Mouse (Mus musculus): ENCODE results near the gene Fshr. TPM values are rescaled to one million over a fixed set of nuclear protein-coding genes. Genes with fewer than 3 reads are reported as not detected.

Fshr gene
- polyA plus RNA-seq, 1 experiment from 2014 or later: not detected

DNA sequence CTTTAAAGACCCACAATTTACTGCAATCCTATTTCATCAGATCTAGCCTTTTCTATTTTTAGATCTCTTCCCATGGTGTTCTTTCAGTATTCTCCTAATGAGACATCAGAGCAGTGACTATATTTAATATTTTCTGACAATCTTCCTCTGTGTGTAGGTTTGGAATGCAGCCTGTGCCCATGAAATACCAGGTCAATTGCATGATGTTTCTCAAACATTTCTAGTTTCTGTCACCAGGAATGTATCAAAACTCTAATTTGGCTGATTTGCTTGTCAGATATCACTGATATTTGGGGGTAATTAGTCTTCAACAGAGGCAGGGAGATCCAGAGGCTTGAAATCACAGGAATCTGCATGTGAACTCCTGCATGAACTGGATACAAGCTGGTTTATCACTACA, 186.8 kb downstream of the Fshr start:
- H3K4me3 ChIP-seq: no peak overlapping the region
- no peaks in the 10 kb centered on the region for H3K36me3 ChIP-seq (replicated peaks)
- no peak overlapping the region for H3K27ac ChIP-seq
- H3K27me3 ChIP-seq (ENCODE audit: poor library complexity, severe bottlenecking): no peaks in the 10 kb centered on the region
- no peaks in the 10 kb centered on the region for H3K4me1 ChIP-seq
- DNase-seq (ENCODE audit: extremely low spot score, low spot score): no peak
- H3K9me3 ChIP-seq: no peaks in the 10 kb centered on the region

DNA sequence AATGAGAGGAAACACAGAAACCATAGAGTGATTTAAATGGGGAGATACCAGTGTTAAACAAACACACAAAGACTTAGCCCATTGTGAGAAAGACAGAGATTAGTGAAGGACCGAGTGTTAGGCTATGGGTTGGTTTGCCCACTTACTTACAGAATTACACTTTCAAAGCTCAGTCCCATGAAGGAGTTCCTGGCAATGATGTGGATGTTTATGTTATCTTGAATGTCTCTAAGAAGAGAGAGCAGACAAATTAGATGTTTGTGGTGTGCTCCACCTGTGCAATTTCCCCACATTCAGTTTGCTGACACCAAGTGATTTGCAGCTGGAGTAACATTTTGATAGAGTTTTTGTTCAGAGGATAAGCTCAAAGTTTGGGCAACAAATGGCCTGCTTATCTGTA, 191.4 kb downstream of the Fshr start:
- Histone ChIP-seq H3K27me3 (ENCODE audit: poor library complexity, severe bottlenecking) (no peaks in the 10 kb centered on the region), H3K4me3 (no peak overlapping the region), H3K4me1 (no peaks in the 10 kb centered on the region), H3K27ac (no peak overlapping the region), H3K9me3 (no peaks in the 10 kb centered on the region), H3K36me3 (replicated peaks) (no peaks in the 10 kb centered on the region)
- 84% methylated on average over 1 of the region's 1 CpGs for WGBS
- DNase-seq (ENCODE audit: extremely low spot score, low spot score): no peak

GRCm38 (mm10) chr17:89008680-89009079, 191.8 kb downstream of the Fshr start:
- Histone ChIP-seq H3K4me1 (no peaks in the 10 kb centered on the region), H3K27me3 (ENCODE audit: poor library complexity, severe bottlenecking) (no peaks in the 10 kb centered on the region), H3K9me3 (no peaks in the 10 kb centered on the region), H3K36me3 (replicated peaks) (no peaks in the 10 kb centered on the region), H3K4me3 (no peak overlapping the region), H3K27ac (no peak overlapping the region)
- WGBS: 93% methylated on average over 7 of the region's 7 CpGs
- no peak for DNase-seq (ENCODE audit: extremely low spot score, low spot score)

- Histone ChIP-seq H3K36me3 (replicated peaks) (no peaks in the 10 kb centered on the region), H3K4me1 (no peaks in the 10 kb centered on the region), H3K4me3 (no peak overlapping the region), H3K27ac (no peak overlapping the region), H3K27me3 (ENCODE audit: poor library complexity, severe bottlenecking) (no peaks in the 10 kb centered on the region), H3K9me3 (no peaks in the 10 kb centered on the region)
- 85% methylated on average over 5 of the region's 5 CpGs for WGBS
- no peak for DNase-seq (ENCODE audit: extremely low spot score, low spot score)
Measured at GRCm38 (mm10) chr17:89005959-89006358, 194.5 kb downstream of the Fshr start.

- H3K27me3 ChIP-seq (ENCODE audit: poor library complexity, severe bottlenecking): no peaks in the 10 kb centered on the region
- H3K4me1 ChIP-seq: no peaks in the 10 kb centered on the region
- no peak overlapping the region for H3K4me3 ChIP-seq
- H3K27ac ChIP-seq: no peak overlapping the region
- no peak for DNase-seq (ENCODE audit: extremely low spot score, low spot score)
- H3K9me3 ChIP-seq: no peaks in the 10 kb centered on the region
- H3K36me3 ChIP-seq (replicated peaks): no peaks in the 10 kb centered on the region
Measured at GRCm38 (mm10) chr17:88999907-89000306, 200.6 kb downstream of the Fshr start.

DNA sequence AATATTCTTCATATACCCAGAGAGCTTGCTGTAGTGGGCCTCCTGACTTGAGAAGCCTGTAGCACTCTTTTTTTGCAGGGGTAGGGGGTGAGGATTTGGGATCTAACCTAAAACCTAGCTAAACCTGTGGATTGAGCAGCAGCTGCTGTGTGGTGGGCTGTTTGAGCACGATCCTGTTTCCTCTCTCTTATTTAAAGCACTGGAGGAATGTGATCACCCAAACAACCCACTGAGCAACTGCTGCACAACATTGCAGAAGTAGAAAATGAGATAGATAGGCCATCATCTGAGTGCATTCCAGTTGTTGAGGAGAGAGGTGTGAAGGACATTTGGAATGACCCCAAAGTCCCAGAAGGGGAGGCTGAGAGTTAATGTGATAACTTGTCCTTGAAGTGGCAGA, 202.2 kb downstream of the Fshr start:
- no peaks in the 10 kb centered on the region for H3K9me3 ChIP-seq
- no peak overlapping the region for H3K4me3 ChIP-seq
- WGBS: 83% methylated on average over 1 of the region's 1 CpGs
- H3K27me3 ChIP-seq (ENCODE audit: poor library complexity, severe bottlenecking): no peaks in the 10 kb centered on the region
- no peaks in the 10 kb centered on the region for H3K4me1 ChIP-seq
- DNase-seq (ENCODE audit: extremely low spot score, low spot score): no peak
- H3K27ac ChIP-seq: no peak overlapping the region
- no peaks in the 10 kb centered on the region for H3K36me3 ChIP-seq (replicated peaks)

GRCm38 (mm10) chr17:88991238-88991637, 209.2 kb downstream of the Fshr start:
- Histone ChIP-seq H3K4me3 (no peak overlapping the region), H3K9me3 (no peaks in the 10 kb centered on the region), H3K36me3 (replicated peaks) (no peaks in the 10 kb centered on the region), H3K4me1 (no peaks in the 10 kb centered on the region), H3K27ac (no peak overlapping the region), H3K27me3 (ENCODE audit: poor library complexity, severe bottlenecking) (no peaks in the 10 kb centered on the region)
- WGBS: 92% methylated on average over 4 of the region's 4 CpGs
- DNase-seq (ENCODE audit: extremely low spot score, low spot score): no peak

DNA sequence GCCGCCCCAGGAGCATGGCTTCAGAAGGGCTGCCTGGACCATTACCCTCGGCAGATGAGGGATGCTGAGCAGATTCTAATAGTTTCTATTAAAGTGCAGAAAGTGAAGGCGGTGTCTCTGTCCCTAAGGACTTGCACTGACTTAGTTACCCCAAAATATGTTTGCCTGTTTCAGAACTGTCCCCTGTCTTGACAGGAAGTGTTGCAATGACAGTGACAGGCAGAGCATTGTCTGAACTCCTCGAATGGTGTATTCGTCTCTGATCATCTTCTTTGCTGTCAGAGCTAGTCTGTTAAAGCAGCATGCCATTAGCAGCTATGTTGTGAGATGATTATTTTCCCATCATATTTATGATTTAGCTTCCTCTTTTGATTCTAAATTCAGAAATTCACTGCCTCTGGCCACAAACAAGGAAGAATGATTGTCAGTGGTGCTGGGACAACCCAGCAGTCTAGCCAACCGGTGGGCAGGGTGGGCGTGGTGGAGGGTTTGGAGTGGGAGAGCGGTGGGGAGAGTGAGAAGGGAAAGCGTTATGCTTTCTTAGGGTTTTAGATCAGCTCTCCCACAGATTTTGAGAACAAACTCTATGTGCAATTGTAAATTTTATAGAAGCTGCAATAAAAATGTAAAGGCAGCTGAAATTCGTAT, 219.6 kb downstream of the Fshr start:
- Histone ChIP-seq H3K4me1 (no peaks in the 10 kb centered on the region), H3K27me3 (ENCODE audit: poor library complexity, severe bottlenecking) (no peaks in the 10 kb centered on the region), H3K27ac (no peak overlapping the region), H3K36me3 (replicated peaks) (no peaks in the 10 kb centered on the region), H3K4me3 (no peak overlapping the region), H3K9me3 (no peaks in the 10 kb centered on the region)
- WGBS: 89% methylated on average over 10 of the region's 10 CpGs
- no peak for DNase-seq (ENCODE audit: extremely low spot score, low spot score)

DNA sequence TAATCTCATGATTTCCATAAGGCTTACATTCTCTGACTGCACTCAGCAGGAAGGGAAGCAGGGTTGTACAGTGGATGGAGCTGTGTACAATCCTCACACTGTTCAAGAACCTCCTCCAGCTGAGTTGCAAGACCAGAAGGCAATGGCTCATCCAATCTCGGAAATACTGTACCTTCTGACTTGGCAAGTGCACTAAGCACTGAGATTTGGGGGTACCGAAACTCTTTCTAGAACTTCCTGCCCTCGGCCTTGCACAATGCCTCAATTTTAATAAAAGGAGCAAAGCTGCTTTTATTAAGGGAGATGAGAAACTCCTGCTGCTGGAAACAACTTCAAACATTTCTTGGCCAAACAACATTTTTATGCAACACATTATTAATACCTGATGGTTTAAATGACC, 225.9 kb downstream of the Fshr start:
- Histone ChIP-seq H3K9me3 (no peaks in the 10 kb centered on the region), H3K4me1 (no peaks in the 10 kb centered on the region), H3K27ac (no peak overlapping the region), H3K36me3 (replicated peaks) (no peaks in the 10 kb centered on the region), H3K27me3 (ENCODE audit: poor library complexity, severe bottlenecking) (no peaks in the 10 kb centered on the region), H3K4me3 (no peak overlapping the region)
- DNase-seq (ENCODE audit: extremely low spot score, low spot score): no peak
- 93% methylated on average over 3 of the region's 3 CpGs for WGBS

GRCm38 (mm10) chr17:88966028-88966427, 234.4 kb downstream of the Fshr start:
- Histone ChIP-seq H3K9me3 (no peaks in the 10 kb centered on the region), H3K27me3 (ENCODE audit: poor library complexity, severe bottlenecking) (no peaks in the 10 kb centered on the region), H3K36me3 (replicated peaks) (no peaks in the 10 kb centered on the region), H3K4me1 (no peaks in the 10 kb centered on the region), H3K4me3 (no peak overlapping the region), H3K27ac (no peak overlapping the region)
- DNase-seq (ENCODE audit: extremely low spot score, low spot score): no peak
- 80% methylated on average over 3 of the region's 3 CpGs for WGBS

- no peak for DNase-seq (ENCODE audit: extremely low spot score, low spot score)
- Histone ChIP-seq H3K36me3 (replicated peaks) (no peaks in the 10 kb centered on the region), H3K4me1 (peaks cover 5% of the 10 kb centered on the region; the same call in 1 of the 2 replicates), H3K4me3 (no peak overlapping the region), H3K27me3 (ENCODE audit: poor library complexity, severe bottlenecking) (no peaks in the 10 kb centered on the region), H3K27ac (no peak overlapping the region), H3K9me3 (no peaks in the 10 kb centered on the region)
- WGBS: 55% methylated on average over 5 of the region's 5 CpGs
Measured at GRCm38 (mm10) chr17:88954011-88954410, 246.5 kb downstream of the Fshr start.

GRCm38 (mm10) chr17:88938153-88938681, 262.3 kb downstream of the Fshr start:
- DNase-seq (ENCODE audit: extremely low spot score, low spot score): peak; percentile 37
- 22% methylated on average over 4 of the region's 4 CpGs for WGBS
- Histone ChIP-seq H3K27ac (peak overlapping the region; percentile 53), H3K4me3 (no peak overlapping the region), H3K36me3 (replicated peaks) (no peaks in the 10 kb centered on the region), H3K4me1 (peaks cover 27% of the 10 kb centered on the region), H3K9me3 (no peaks in the 10 kb centered on the region; the same call in 1 of the 2 replicates), H3K27me3 (ENCODE audit: poor library complexity, severe bottlenecking) (no peaks in the 10 kb centered on the region)

DNA sequence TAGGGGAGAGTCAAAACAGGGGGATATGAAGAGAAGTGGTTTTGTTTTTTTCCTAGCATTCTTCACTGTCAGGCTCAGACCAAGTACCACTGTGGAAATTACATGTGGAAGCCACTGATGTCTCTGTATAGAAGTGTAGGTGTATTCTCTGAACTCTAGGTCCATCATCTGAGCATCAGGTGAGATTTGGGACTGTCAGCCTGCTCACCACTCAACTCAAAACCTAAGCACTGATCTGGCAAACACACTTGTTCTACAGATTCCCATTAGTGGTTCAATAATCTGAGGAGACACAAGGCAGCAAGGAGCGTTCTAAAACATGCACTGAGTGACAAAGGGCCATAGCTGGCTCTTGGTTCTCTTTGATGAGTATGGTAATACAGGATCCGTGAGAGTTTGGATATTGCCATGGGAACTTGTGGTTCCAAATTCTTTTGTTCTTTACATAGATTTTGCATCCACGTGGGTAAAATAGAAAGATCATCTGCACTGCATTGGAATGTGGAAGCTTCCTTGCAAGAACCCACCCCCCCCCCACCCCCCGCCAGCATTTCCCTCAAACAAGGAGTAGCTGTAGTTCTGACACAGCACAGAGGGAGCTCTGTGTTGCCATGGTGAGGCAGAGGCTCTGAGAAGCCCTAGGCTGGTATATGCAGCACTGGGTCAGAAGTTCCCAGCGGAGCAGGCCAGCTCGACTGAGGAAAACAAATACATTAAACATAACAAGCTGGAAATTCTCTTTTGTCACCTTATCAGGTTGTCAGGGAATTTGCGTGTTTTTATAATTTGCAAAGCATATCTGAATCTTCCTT, 262.9 kb downstream of the Fshr start:
- peaks cover 27% of the 10 kb centered on the region for H3K4me1 ChIP-seq
- H3K27ac ChIP-seq: peak overlapping the region; percentile 53
- no peaks in the 10 kb centered on the region for H3K36me3 ChIP-seq (replicated peaks)
- WGBS: 20% methylated on average over 7 of the region's 7 CpGs
- no peaks in the 10 kb centered on the region for H3K27me3 ChIP-seq (ENCODE audit: poor library complexity, severe bottlenecking)
- H3K9me3 ChIP-seq: no peaks in the 10 kb centered on the region; the same call in 1 of the 2 replicates
- DNase-seq (ENCODE audit: extremely low spot score, low spot score): peak; percentile 58
- no peak overlapping the region for H3K4me3 ChIP-seq
